Mouse (Mus musculus) embryonic fibroblast, embryonic 13.5 days (primary cell): ENCODE results near the gene Zfp106. TPM values are rescaled to one million over a fixed set of nuclear protein-coding genes. Genes with fewer than 3 reads are reported as not detected.

Experiments used
- H3K27ac ChIP-seq: 2 replicates; pipeline ENCODE4 v1.5.1; 2012; ENCODE audit warnings: low read length, control low read depth, inconsistent platforms; ENCODE audit not compliant: insufficient read depth
- H3K4me1 ChIP-seq: 2 replicates; pipeline ENCODE4 v1.6.1; 2011; ENCODE audit warnings: low read length; ENCODE audit not compliant: control insufficient read depth, insufficient read depth
- H3K4me3 ChIP-seq: 2 replicates; pipeline ENCODE4 v1.5.1; 2011; ENCODE audit warnings: mild to moderate bottlenecking, control low read depth, low read length; ENCODE audit not compliant: insufficient read depth
- CTCF ChIP-seq: IDR thresholded peaks from 2 replicates; pipeline ENCODE4 v1.5.1; 2011; ENCODE audit warnings: mild to moderate bottlenecking, control low read depth, low read length, moderate library complexity, borderline replicate concordance; ENCODE audit not compliant: insufficient read depth
- POLR2A ChIP-seq: IDR thresholded peaks from 2 replicates; pipeline ENCODE4 v1.6.1; 2011; ENCODE audit warnings: low read depth, mild to moderate bottlenecking, control low read depth, low read length, moderate library complexity
- polyA plus RNA-seq: library from polyadenylated mRNA; stranded (reverse); fragments of >200 nt; gene quantifications from 2 replicates; pipeline ENCODE4 v1.2.4, GENCODE M21; 2011; ENCODE audit warnings: low read depth; ENCODE audit not compliant: missing spikeins, insufficient read length

Zfp106 gene
- polyA plus RNA-seq, 1 experiment = 102 TPM

GRCm38 (mm10) chr2:120558813-120559212 is 4.8 kb downstream of the Zfp106 start:
- TF ChIP-seq POLR2A (no peak), CTCF (no peak)
- H3K4me1 ChIP-seq = peaks cover 5% of the 10 kb centered on the region; the same call in 1 of the 2 replicates
- no peak overlapping the region for H3K4me3 ChIP-seq
- no peak overlapping the region for H3K27ac ChIP-seq

GRCm38 (mm10) chr2:120556868-120557267 is 6.8 kb downstream of the Zfp106 start:
- peaks cover 3% of the 10 kb centered on the region; the same call in 1 of the 2 replicates for H3K4me1 ChIP-seq
- H3K4me3 ChIP-seq = no peak overlapping the region
- TF ChIP-seq POLR2A = no peak
- TF ChIP-seq CTCF = no peak
- no peak overlapping the region for H3K27ac ChIP-seq

DNA sequence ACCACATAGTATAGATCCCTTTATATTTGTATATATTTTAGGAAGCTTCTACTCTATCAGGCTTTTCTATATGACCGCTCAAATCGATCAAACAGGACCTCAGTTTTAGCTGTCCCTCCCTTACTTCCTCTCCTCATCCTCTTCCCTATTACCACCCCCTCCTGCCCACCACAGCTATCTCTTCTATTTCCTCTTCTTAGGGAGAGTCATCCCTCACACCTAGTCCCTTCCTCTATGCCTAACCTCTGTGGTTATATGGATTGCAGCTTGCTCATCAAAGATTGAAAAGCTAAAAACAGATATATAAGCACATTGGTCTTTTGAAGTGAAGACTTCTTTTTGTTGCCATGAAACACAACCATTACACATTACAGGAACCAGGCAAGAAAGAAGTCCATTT is 18.9 kb downstream of the Zfp106 start:
- H3K4me1 ChIP-seq = no peaks in the 10 kb centered on the region; the same call in 1 of the 2 replicates
- H3K27ac ChIP-seq = no peak overlapping the region
- no peak overlapping the region for H3K4me3 ChIP-seq
- TF ChIP-seq CTCF = no peak
- no peak for TF ChIP-seq POLR2A

DNA sequence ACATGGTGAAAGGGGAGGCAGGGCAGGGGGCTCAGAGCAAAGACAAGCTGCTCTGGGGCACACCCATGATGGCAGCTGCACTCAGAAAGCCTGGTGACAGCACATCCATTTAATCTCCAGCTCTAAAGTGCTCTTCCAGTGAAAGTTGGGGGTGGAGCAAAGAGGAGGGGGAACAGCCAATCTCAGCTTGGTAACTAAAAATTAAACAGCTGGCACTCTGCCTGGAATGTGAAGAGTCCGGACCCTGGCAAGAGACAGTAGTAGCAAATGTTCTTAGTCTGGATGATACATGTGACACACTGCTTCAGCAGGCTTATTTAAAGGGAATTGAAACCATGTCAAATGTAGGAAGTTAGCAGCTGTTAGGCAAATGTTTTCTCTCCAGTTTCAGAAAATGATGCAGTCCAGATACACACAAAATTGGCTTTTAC is 23.9 kb downstream of the Zfp106 start:
- Histone ChIP-seq H3K27ac (no peak overlapping the region), H3K4me1 (0 out of 2 replicates have a peak, but pooled peaks cover 3% of the 10 kb centered on the region), H3K4me3 (no peak overlapping the region)
- TF ChIP-seq POLR2A (no peak), CTCF (no peak)

- Histone ChIP-seq H3K27ac (no peak overlapping the region; the same call in 1 of the 2 replicates), H3K4me3 (no peak overlapping the region)
- TF ChIP-seq POLR2A (no peak), CTCF (no peak)
Observed at GRCm38 (mm10) chr2:120539333-120539732, 24.3 kb downstream of the Zfp106 start.

GRCm38 (mm10) chr2:120531223-120531622 is 32.4 kb downstream of the Zfp106 start:
- TF ChIP-seq CTCF = no peak
- TF ChIP-seq POLR2A = no peak
- Histone ChIP-seq H3K27ac (no peak overlapping the region), H3K4me3 (no peak overlapping the region), H3K4me1 (no peaks in the 10 kb centered on the region)

More at GRCm38 (mm10) chr2:120539333-120539732, 24.3 kb downstream of the Zfp106 start:
- 0 out of 2 replicates have a peak, but pooled peaks cover 3% of the 10 kb centered on the region for H3K4me1 ChIP-seq

DNA sequence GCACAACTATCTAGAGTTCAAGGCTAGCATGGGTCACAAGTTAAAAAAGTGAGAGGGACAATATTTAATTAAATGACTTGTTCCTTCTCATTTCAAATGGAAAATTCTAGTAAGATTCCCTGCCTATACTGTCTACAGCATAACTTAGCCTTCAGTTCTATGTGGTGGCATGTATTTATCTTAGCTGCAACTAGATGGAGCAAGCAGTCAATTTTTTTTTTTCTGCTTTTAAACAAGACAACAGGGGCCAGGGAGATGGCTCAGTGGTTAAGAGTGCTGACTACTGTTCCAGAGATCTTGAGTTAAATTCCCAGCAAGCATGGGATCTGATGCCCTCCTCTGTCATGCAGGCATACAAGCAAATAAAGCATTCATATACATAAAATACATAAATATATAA is 34.1 kb downstream of the Zfp106 start:
- Histone ChIP-seq H3K4me3 (no peak overlapping the region), H3K27ac (no peak overlapping the region), H3K4me1 (no peaks in the 10 kb centered on the region)
- TF ChIP-seq POLR2A (no peak), CTCF (no peak)

DNA sequence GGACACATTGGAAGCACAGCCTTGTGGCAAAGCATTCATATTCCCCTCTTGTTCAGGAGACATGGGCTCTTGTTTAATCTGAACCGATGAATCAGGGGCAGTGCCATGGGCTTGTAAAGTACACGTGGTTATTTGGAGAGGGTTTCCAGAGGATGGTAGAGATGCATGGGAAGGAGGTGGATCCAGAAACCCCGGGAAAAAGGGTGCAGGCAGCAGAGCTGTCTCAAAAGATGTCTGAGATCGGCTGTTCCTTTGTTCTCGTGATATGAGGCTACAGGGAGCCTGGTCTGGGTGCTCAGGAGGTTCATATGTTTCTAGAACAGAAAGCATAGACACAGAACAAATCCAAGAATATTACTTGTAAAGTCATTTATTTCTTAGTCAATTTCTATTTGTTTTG is 36.9 kb downstream of the Zfp106 start:
- H3K4me1 ChIP-seq = no peaks in the 10 kb centered on the region
- no peak overlapping the region for H3K27ac ChIP-seq
- no peak for TF ChIP-seq CTCF
- no peak for TF ChIP-seq POLR2A
- H3K4me3 ChIP-seq = no peak overlapping the region

- peak overlapping the region; percentile 97 for H3K27ac ChIP-seq
- no peak for TF ChIP-seq POLR2A
- H3K4me3 ChIP-seq = no peak overlapping the region
- peaks cover 9% of the 10 kb centered on the region for H3K4me1 ChIP-seq
Observed at GRCm38 (mm10) chr2:120518547-120519210, 45.0 kb downstream of the Zfp106 start.

GRCm38 (mm10) chr2:120514181-120514580 is 49.5 kb downstream of the Zfp106 start:
- Histone ChIP-seq H3K4me3 (no peak overlapping the region), H3K27ac (no peak overlapping the region), H3K4me1 (peaks cover 9% of the 10 kb centered on the region)
- TF ChIP-seq POLR2A = no peak
